ENCODE assay signal across 10 mouse cellular contexts in genomic region chr8:122745750-122746275, GRCm38 (mm10). TPM values are rescaled to one million over a fixed set of nuclear protein-coding genes. Genes with fewer than 3 reads are reported as not detected.
DNase-seq lines count a peak whose midpoint lies in the region; ATAC-seq and TF ChIP-seq lines count a peak whose summit lies in the region.
"Had no signal": no experiment of that assay in that cellular context is flagged by ENCODE, and none has a peak within 500 bp of the region (broad histone marks: within the 10 kb centered on the region; RNA-seq: fewer than 3 reads in every experiment).

No protein-coding gene starts in this region.

- H3K4me2 ChIP-seq in embryonic facial prominence, embryonic 12.5 days (replicated peaks) = peak overlapping the region; percentile 26
- peak overlapping the region; percentile 43 for H3K4me2 ChIP-seq in hindbrain, embryonic 14.5 days (replicated peaks)
- peak overlapping the region; percentile 32 for H3K4me2 ChIP-seq in midbrain, embryonic 15.5 days
- H3K4me2 ChIP-seq in lung, postnatal 0 days (replicated peaks; ENCODE audit: low read depth, low read length) = no peak overlapping the region
- H3K4me2 ChIP-seq: lung, embryonic 15.5 days had no signal

- H3K27ac ChIP-seq in embryonic facial prominence, embryonic 12.5 days = peak overlapping the region; percentile 66
- peak overlapping the region; percentile 98 for H3K27ac ChIP-seq in hindbrain, embryonic 14.5 days
- peak overlapping the region; percentile 91 for H3K27ac ChIP-seq in midbrain, embryonic 15.5 days
- no peak overlapping the region for H3K27ac ChIP-seq in lung, postnatal 0 days (ENCODE audit: low read length)
- H3K27ac ChIP-seq: lung, embryonic 15.5 days had no signal

- peak; percentile 53 for DNase-seq in MN1 (ENCODE audit: low spot score)
- DNase-seq in hindbrain, embryonic 14.5 days (ENCODE audit: low spot score) = peak; percentile 74
- no peak for DNase-seq in adrenal gland, postnatal 36 days
- DNase-seq in frontal cortex, postnatal 10 days (ENCODE audit: low spot score in 2 of 2) = no peak
- DNase-seq in lung, postnatal 0 days (ENCODE audit: low spot score) = no peak
- DNase-seq in gastrocnemius, postnatal 14 days = no peak

- H3K4me3 ChIP-seq in embryonic facial prominence, embryonic 12.5 days = no peak overlapping the region
- no peak overlapping the region for H3K4me3 ChIP-seq in hindbrain, embryonic 14.5 days (replicated peaks; ENCODE audit: low read length)
- H3K4me3 ChIP-seq in midbrain, embryonic 15.5 days = peak overlapping the region; percentile 7; the same call in 1 of the 2 replicates
- no peak overlapping the region for H3K4me3 ChIP-seq in lung, postnatal 0 days (ENCODE audit: low read depth, low read length)
- H3K4me3 ChIP-seq: lung, embryonic 15.5 days had no signal

- 10% methylated on average over 16 of the region's 16 CpGs for WGBS in embryonic facial prominence, embryonic 12.5 days
- WGBS in hindbrain, embryonic 14.5 days = 4% methylated on average over 16 of the region's 16 CpGs
- WGBS in midbrain, embryonic 15.5 days = 3% methylated on average over 16 of the region's 16 CpGs
- 24% methylated on average over 16 of the region's 16 CpGs for WGBS in lung, postnatal 0 days

- H3K36me3 ChIP-seq in embryonic facial prominence, embryonic 12.5 days = no peaks in the 10 kb centered on the region
- H3K36me3 ChIP-seq in hindbrain, embryonic 14.5 days (replicated peaks; ENCODE audit: control insufficient read depth, insufficient read depth) = no peaks in the 10 kb centered on the region
- H3K36me3 ChIP-seq in midbrain, embryonic 15.5 days (replicated peaks) = no peaks in the 10 kb centered on the region
- no peaks in the 10 kb centered on the region for H3K36me3 ChIP-seq in lung, postnatal 0 days (ENCODE audit: insufficient read depth, low read length)
- H3K36me3 ChIP-seq: lung, embryonic 15.5 days had no signal

- TF ChIP-seq CTCF in lung, postnatal 0 days (IDR thresholded peaks at IDR 0.05) = no peak

- ATAC-seq in embryonic facial prominence, embryonic 12.5 days (ENCODE audit: insufficient number of reproducible peaks, insufficient read depth, low FRiP score, low TSS enrichment) = peak; percentile 58; the same call in 1 of the 2 replicates
- ATAC-seq in hindbrain, embryonic 14.5 days (ENCODE audit: low FRiP score) = peak; percentile 72
- ATAC-seq in midbrain, embryonic 15.5 days (replicated peaks) = peak; percentile 52
- no peak for ATAC-seq in lung, postnatal 0 days
- ATAC-seq: activated CD4-positive, CD25-positive, alpha-beta regulatory T cell, adult 4 months had no signal

- intact Hi-C loops in gastrocnemius, postnatal 14 days (cut with DNase I; ENCODE audit: low total_unique reads) = no loop called here

- H3K9me3 ChIP-seq in embryonic facial prominence, embryonic 12.5 days = no peaks in the 10 kb centered on the region
- H3K9me3 ChIP-seq in hindbrain, embryonic 14.5 days (ENCODE audit: control insufficient read depth, low read length) = no peaks in the 10 kb centered on the region
- H3K9me3 ChIP-seq in midbrain, embryonic 15.5 days = no peaks in the 10 kb centered on the region
- H3K9me3 ChIP-seq in lung, postnatal 0 days (ENCODE audit: low read length) = no peaks in the 10 kb centered on the region
- H3K9me3 ChIP-seq: lung, embryonic 15.5 days had no signal

- TF ChIP-seq EP300 in lung, postnatal 0 days (IDR thresholded peaks at IDR 0.05) = no peak

- no peak overlapping the region for H3K9ac ChIP-seq in embryonic facial prominence, embryonic 12.5 days
- peak overlapping the region; percentile 43 for H3K9ac ChIP-seq in hindbrain, embryonic 14.5 days
- H3K9ac ChIP-seq in midbrain, embryonic 15.5 days = 0 out of 2 replicates have a peak overlapping the region, but pooled peaks have one; percentile 7
- H3K9ac ChIP-seq in lung, postnatal 0 days (replicated peaks; ENCODE audit: low read depth) = no peak overlapping the region
- H3K9ac ChIP-seq: lung, embryonic 15.5 days had no signal

- H3K27me3 ChIP-seq in embryonic facial prominence, embryonic 12.5 days = peaks cover 54% of the 10 kb centered on the region
- H3K27me3 ChIP-seq in hindbrain, embryonic 14.5 days (ENCODE audit: control insufficient read depth, insufficient read depth, low read length) = no peaks in the 10 kb centered on the region
- H3K27me3 ChIP-seq in midbrain, embryonic 15.5 days (replicated peaks) = no peaks in the 10 kb centered on the region
- peaks cover 9% of the 10 kb centered on the region; the same call in 1 of the 2 replicates for H3K27me3 ChIP-seq in lung, postnatal 0 days (replicated peaks; ENCODE audit: insufficient read depth, low read length)

- peaks cover 32% of the 10 kb centered on the region for H3K4me1 ChIP-seq in embryonic facial prominence, embryonic 12.5 days
- peaks cover 81% of the 10 kb centered on the region for H3K4me1 ChIP-seq in hindbrain, embryonic 14.5 days (replicated peaks; ENCODE audit: control insufficient read depth, insufficient read depth, low read length)
- peaks cover 78% of the 10 kb centered on the region for H3K4me1 ChIP-seq in midbrain, embryonic 15.5 days
- H3K4me1 ChIP-seq in lung, postnatal 0 days (ENCODE audit: insufficient read depth, low read depth, low read length) = no peaks in the 10 kb centered on the region
- H3K4me1 ChIP-seq: lung, embryonic 15.5 days had no signal

RNA-seq across cellular contexts. Expression of gene Acsf3, which starts 29.5 kb away (rescaled TPM):
- 17.7 and 18.7 TPM in 2 replicates for polyA plus RNA-seq in embryonic facial prominence, embryonic 12.5 days (2016; fragmentation: Nextera tagmentation; extraction: Ambion mirVana)
- 14.5 and 16.5 TPM in 2 replicates for polyA plus RNA-seq in hindbrain, embryonic 14.5 days (2014; fragmentation: Nextera tagmentation; extraction: Ambion mirVana)
- 16.4 and 18.3 TPM in 2 replicates for polyA plus RNA-seq in midbrain, embryonic 15.5 days (2015; fragmentation: Nextera tagmentation; extraction: Ambion mirVana)
- 10 to 100 TPM; 41.1 TPM for total RNA-seq in adrenal gland, postnatal 36 days (2021)
- 10.9 TPM in 2 replicates for polyA plus RNA-seq in lung, postnatal 0 days (2015; fragmentation: Nextera tagmentation; extraction: Ambion mirVana)
- total RNA-seq in gastrocnemius, postnatal 14 days (2021) = 10 to 100 TPM; 13.4 to 16.2 TPM

RNA-seq across cellular contexts. Expression of gene Cbfa2t3, which starts 46.9 kb away (rescaled TPM):
- 3.9 and 4.4 TPM in 2 replicates for polyA plus RNA-seq in embryonic facial prominence, embryonic 12.5 days (2016; fragmentation: Nextera tagmentation; extraction: Ambion mirVana)
- 22.4 and 27.7 TPM in 2 replicates for polyA plus RNA-seq in hindbrain, embryonic 14.5 days (2014; fragmentation: Nextera tagmentation; extraction: Ambion mirVana)
- polyA plus RNA-seq in midbrain, embryonic 15.5 days (2015; fragmentation: Nextera tagmentation; extraction: Ambion mirVana) = 20.2 and 21.4 TPM in 2 replicates
- 10 to 100 TPM in 1 of 2 experiments, 1 to 10 TPM in 1; 8.7 to 13.7 TPM for total RNA-seq in adrenal gland, postnatal 36 days (2021)
- polyA plus RNA-seq in lung, postnatal 0 days (2015; fragmentation: Nextera tagmentation; extraction: Ambion mirVana) = 15.0 and 17.0 TPM in 2 replicates
- 10 to 100 TPM; 19.5 to 23.2 TPM for total RNA-seq in gastrocnemius, postnatal 14 days (2021)

Comparison
In these comparisons a context has a peak if more than half of its experiments do, and no peak if none do; other contexts are left out.
1. DNase-seq: peak in MN1 (single experiment) and hindbrain, embryonic 14.5 days (single experiment); none in adrenal gland, postnatal 36 days (0 of 2), frontal cortex, postnatal 10 days (0 of 2), lung, postnatal 0 days (single experiment) and gastrocnemius, postnatal 14 days (single experiment).
2. H3K9ac ChIP-seq: peak in hindbrain, embryonic 14.5 days (single experiment) and midbrain, embryonic 15.5 days (single experiment); none in embryonic facial prominence, embryonic 12.5 days (single experiment) and lung, postnatal 0 days (single experiment).